Mouse (Mus musculus): ENCODE measurements around the gene Ank2. TPM values are rescaled to one million over a fixed set of nuclear protein-coding genes. Genes with fewer than 3 reads are reported as not detected.

The Ank2 gene
- polyA plus RNA-seq, 1 experiment: 5.8 TPM

- DNase-seq: no peak
- TF ChIP-seq POLR2A (IDR thresholded peaks at IDR 0.05; ENCODE audit: borderline replicate concordance, extremely low read depth, low read depth, low read length) (no peak), CTCF (IDR thresholded peaks at IDR 0.05; ENCODE audit: insufficient read depth, low read length) (no peak)
- WGBS: 60% methylated on average over 11 of the region's 11 CpGs
- Histone ChIP-seq H3K4me1 (ENCODE audit: control insufficient read depth, insufficient read depth, low read length) (no peaks in the 10 kb centered on the region), H3K4me3 (replicated peaks; ENCODE audit: extremely low read depth, low read depth, low read length) (no peak overlapping the region)
Observed at GRCm38 (mm10) chr3:127375956-127376660, 123.0 kb downstream of the Ank2 start.

GRCm38 (mm10) chr3:127374190-127374710 lies 124.9 kb downstream of the Ank2 start:
- no peak for TF ChIP-seq POLR2A (IDR thresholded peaks at IDR 0.05; ENCODE audit: borderline replicate concordance, extremely low read depth, low read depth, low read length)
- no peak for TF ChIP-seq CTCF (IDR thresholded peaks at IDR 0.05; ENCODE audit: insufficient read depth, low read length)
- DNase-seq: no peak
- 90% methylated on average over 6 of the region's 6 CpGs for WGBS
- no peak overlapping the region for H3K4me3 ChIP-seq (replicated peaks; ENCODE audit: extremely low read depth, low read depth, low read length)
- no peaks in the 10 kb centered on the region for H3K4me1 ChIP-seq (ENCODE audit: control insufficient read depth, insufficient read depth, low read length)

GRCm38 (mm10) chr3:127371774-127372173 lies 127.4 kb downstream of the Ank2 start:
- H3K4me3 ChIP-seq (replicated peaks; ENCODE audit: extremely low read depth, low read depth, low read length): no peak overlapping the region
- DNase-seq: no peak
- TF ChIP-seq CTCF (IDR thresholded peaks at IDR 0.05; ENCODE audit: insufficient read depth, low read length) (no peak), POLR2A (IDR thresholded peaks at IDR 0.05; ENCODE audit: borderline replicate concordance, extremely low read depth, low read depth, low read length) (no peak)
- WGBS: 80% methylated on average over 1 of the region's 1 CpGs
- no peaks in the 10 kb centered on the region for H3K4me1 ChIP-seq (ENCODE audit: control insufficient read depth, insufficient read depth, low read length)

- DNase-seq: no peak
- no peak overlapping the region for H3K4me3 ChIP-seq (replicated peaks; ENCODE audit: extremely low read depth, low read depth, low read length)
- TF ChIP-seq CTCF (IDR thresholded peaks at IDR 0.05; ENCODE audit: insufficient read depth, low read length) (no peak), POLR2A (IDR thresholded peaks at IDR 0.05; ENCODE audit: borderline replicate concordance, extremely low read depth, low read depth, low read length) (no peak)
- H3K4me1 ChIP-seq (ENCODE audit: control insufficient read depth, insufficient read depth, low read length): no peaks in the 10 kb centered on the region
- WGBS: 68% methylated on average over 6 of the region's 6 CpGs
Observed at GRCm38 (mm10) chr3:127369529-127369928, 129.6 kb downstream of the Ank2 start.

- DNase-seq: no peak
- no peak overlapping the region for H3K4me3 ChIP-seq (replicated peaks; ENCODE audit: extremely low read depth, low read depth, low read length)
- TF ChIP-seq CTCF (IDR thresholded peaks at IDR 0.05; ENCODE audit: insufficient read depth, low read length) (no peak), POLR2A (IDR thresholded peaks at IDR 0.05; ENCODE audit: borderline replicate concordance, extremely low read depth, low read depth, low read length) (no peak)
- WGBS: 75% methylated on average over 4 of the region's 4 CpGs
- H3K4me1 ChIP-seq (ENCODE audit: control insufficient read depth, insufficient read depth, low read length): no peaks in the 10 kb centered on the region
Observed at GRCm38 (mm10) chr3:127367450-127367849, 131.7 kb downstream of the Ank2 start.

GRCm38 (mm10) chr3:127363512-127363911 lies 135.6 kb downstream of the Ank2 start:
- H3K4me1 ChIP-seq (ENCODE audit: control insufficient read depth, insufficient read depth, low read length): no peaks in the 10 kb centered on the region
- WGBS: 88% methylated on average over 15 of the region's 15 CpGs
- DNase-seq: no peak
- H3K4me3 ChIP-seq (replicated peaks; ENCODE audit: extremely low read depth, low read depth, low read length): no peak overlapping the region
- TF ChIP-seq POLR2A (IDR thresholded peaks at IDR 0.05; ENCODE audit: borderline replicate concordance, extremely low read depth, low read depth, low read length): no peak
- TF ChIP-seq CTCF (IDR thresholded peaks at IDR 0.05; ENCODE audit: insufficient read depth, low read length): no peak

GRCm38 (mm10) chr3:127362611-127363393 lies 136.3 kb downstream of the Ank2 start:
- TF ChIP-seq POLR2A (IDR thresholded peaks at IDR 0.05; ENCODE audit: borderline replicate concordance, extremely low read depth, low read depth, low read length) (no peak), CTCF (IDR thresholded peaks at IDR 0.05; ENCODE audit: insufficient read depth, low read length) (no peak)
- no peak for DNase-seq
- no peak overlapping the region for H3K4me3 ChIP-seq (replicated peaks; ENCODE audit: extremely low read depth, low read depth, low read length)
- H3K4me1 ChIP-seq (ENCODE audit: control insufficient read depth, insufficient read depth, low read length): no peaks in the 10 kb centered on the region
- WGBS: 79% methylated on average over 9 of the region's 9 CpGs

GRCm38 (mm10) chr3:127361846-127362245 lies 137.3 kb downstream of the Ank2 start:
- 79% methylated on average over 8 of the region's 8 CpGs for WGBS
- no peak for DNase-seq
- TF ChIP-seq POLR2A (IDR thresholded peaks at IDR 0.05; ENCODE audit: borderline replicate concordance, extremely low read depth, low read depth, low read length) (no peak), CTCF (IDR thresholded peaks at IDR 0.05; ENCODE audit: insufficient read depth, low read length) (no peak)
- Histone ChIP-seq H3K4me3 (replicated peaks; ENCODE audit: extremely low read depth, low read depth, low read length) (no peak overlapping the region), H3K4me1 (ENCODE audit: control insufficient read depth, insufficient read depth, low read length) (no peaks in the 10 kb centered on the region)

GRCm38 (mm10) chr3:127361384-127361783 lies 137.8 kb downstream of the Ank2 start:
- H3K4me1 ChIP-seq (ENCODE audit: control insufficient read depth, insufficient read depth, low read length): no peaks in the 10 kb centered on the region
- 60% methylated on average over 5 of the region's 5 CpGs for WGBS
- TF ChIP-seq POLR2A (IDR thresholded peaks at IDR 0.05; ENCODE audit: borderline replicate concordance, extremely low read depth, low read depth, low read length): no peak
- no peak for TF ChIP-seq CTCF (IDR thresholded peaks at IDR 0.05; ENCODE audit: insufficient read depth, low read length)
- DNase-seq: no peak
- no peak overlapping the region for H3K4me3 ChIP-seq (replicated peaks; ENCODE audit: extremely low read depth, low read depth, low read length)
